Mouse (Mus musculus) NIH3T3 (cell line): ENCODE results near the gene Gm9125.
"Not testable (repeated sequence)": the region's sequence is repeated elsewhere in the genome, so short reads cannot be mapped to it uniquely, and the experiment has no call there.

Source experiments
- DNase-seq: peaks from one replicate; pipeline ENCODE4 v3.0.0-alpha.2; 2012; ENCODE audit warnings: low read depth

The Gm9125 gene

GRCm38 (mm10) chr3:94054785-94055184, at the start of gene Gm9125:
Gene Gm9125, minus strand, starts transcription at chr3:94054885.
- not testable (repeated sequence) for DNase-seq

- not testable (repeated sequence) for DNase-seq
Measured at GRCm38 (mm10) chr3:94072544-94072943, 17.9 kb upstream of the Gm9125 start, which contains the start of gene Gm10697. Gene Gm10697, minus strand, starts transcription at chr3:94072644.

GRCm38 (mm10) chr3:94049566-94050121, 5.0 kb downstream of the Gm9125 start:
- DNase-seq, result not testable (repeated sequence)

- not testable (repeated sequence) for DNase-seq
Measured at GRCm38 (mm10) chr3:94038241-94038640, 16.4 kb downstream of the Gm9125 start.

- not testable (repeated sequence) for DNase-seq
Measured at GRCm38 (mm10) chr3:94034400-94034799, 20.3 kb downstream of the Gm9125 start.
